Mouse (Mus musculus): ENCODE data around the gene Tmem229b. TPM values are rescaled to one million over a fixed set of nuclear protein-coding genes. Genes with fewer than 3 reads are reported as not detected.

Tmem229b gene
- total RNA-seq, 2 experiments from 2014 or later: 55.5 to 67.2 TPM

Other genes with a start within 250 kb of the Tmem229b start
- 114 and 122 TPM in 2 replicates for gene Atp6v1d, start 146.0 kb downstream of the Tmem229b start, total RNA-seq (2015)
- 50.5 and 55.4 TPM in 2 replicates for gene Atp6v1d, start 146.0 kb downstream of the Tmem229b start, total RNA-seq (2017)
- gene Eif2s1, start 145.8 kb downstream of the Tmem229b start, total RNA-seq (2015): 63.9 and 90.0 TPM in 2 replicates
- 49.9 and 52.5 TPM in 2 replicates for gene Eif2s1, start 145.8 kb downstream of the Tmem229b start, total RNA-seq (2017)
- gene Plek2, start 100.7 kb downstream of the Tmem229b start, total RNA-seq (2015): not detected in 2 replicates
- gene Plek2, start 100.7 kb downstream of the Tmem229b start, total RNA-seq (2017): not detected in 2 replicates
- 0.76 and 0.96 TPM in 2 replicates for gene Plekhh1, start 21.5 kb upstream of the Tmem229b start, total RNA-seq (2015)
- 0.37 and 0.98 TPM in 2 replicates for gene Plekhh1, start 21.5 kb upstream of the Tmem229b start, total RNA-seq (2017)
- 17.5 and 18.2 TPM in 2 replicates for gene Pigh, start 82.0 kb upstream of the Tmem229b start, total RNA-seq (2015)
- gene Pigh, start 82.0 kb upstream of the Tmem229b start, total RNA-seq (2017): 17.0 and 18.5 TPM in 2 replicates
- 11.9 and 15.8 TPM in 2 replicates for gene Arg2, start 123.2 kb upstream of the Tmem229b start, total RNA-seq (2015)
- gene Arg2, start 123.2 kb upstream of the Tmem229b start, total RNA-seq (2017): 5.3 and 6.8 TPM in 2 replicates
- gene Vti1b, start 165.0 kb upstream of the Tmem229b start, total RNA-seq (2015): 17.5 and 17.7 TPM in 2 replicates
- gene Vti1b, start 165.0 kb upstream of the Tmem229b start, total RNA-seq (2017): 192 and 195 TPM in 2 replicates
- 10.1 and 12.7 TPM in 2 replicates for gene Rdh11, start 184.7 kb upstream of the Tmem229b start, total RNA-seq (2015)
- 12.5 and 13.1 TPM in 2 replicates for gene Rdh11, start 184.7 kb upstream of the Tmem229b start, total RNA-seq (2017)
- gene Rdh12, start 201.3 kb upstream of the Tmem229b start, total RNA-seq (2015): 14.8 and 21.4 TPM in 2 replicates
- gene Rdh12, start 201.3 kb upstream of the Tmem229b start, total RNA-seq (2017): 15.5 and 17.2 TPM in 2 replicates

Data from megakaryocyte, adult 5-6 weeks (primary cell).